Mouse (Mus musculus) B cell, adult (primary cell): ENCODE measurements around the gene Prrxl1. TPM values are rescaled to one million over a fixed set of nuclear protein-coding genes. Genes with fewer than 3 reads are reported as not detected.

Source experiments
- total RNA-seq: library from RNA; stranded (reverse); gene quantifications from 4 replicates; pipeline ENCODE4 v1.2.4, GENCODE M21; 2023; ENCODE audit not compliant: inconsistent age

Gene Prrxl1
- total RNA-seq: not detected in 4 replicates

DNA sequence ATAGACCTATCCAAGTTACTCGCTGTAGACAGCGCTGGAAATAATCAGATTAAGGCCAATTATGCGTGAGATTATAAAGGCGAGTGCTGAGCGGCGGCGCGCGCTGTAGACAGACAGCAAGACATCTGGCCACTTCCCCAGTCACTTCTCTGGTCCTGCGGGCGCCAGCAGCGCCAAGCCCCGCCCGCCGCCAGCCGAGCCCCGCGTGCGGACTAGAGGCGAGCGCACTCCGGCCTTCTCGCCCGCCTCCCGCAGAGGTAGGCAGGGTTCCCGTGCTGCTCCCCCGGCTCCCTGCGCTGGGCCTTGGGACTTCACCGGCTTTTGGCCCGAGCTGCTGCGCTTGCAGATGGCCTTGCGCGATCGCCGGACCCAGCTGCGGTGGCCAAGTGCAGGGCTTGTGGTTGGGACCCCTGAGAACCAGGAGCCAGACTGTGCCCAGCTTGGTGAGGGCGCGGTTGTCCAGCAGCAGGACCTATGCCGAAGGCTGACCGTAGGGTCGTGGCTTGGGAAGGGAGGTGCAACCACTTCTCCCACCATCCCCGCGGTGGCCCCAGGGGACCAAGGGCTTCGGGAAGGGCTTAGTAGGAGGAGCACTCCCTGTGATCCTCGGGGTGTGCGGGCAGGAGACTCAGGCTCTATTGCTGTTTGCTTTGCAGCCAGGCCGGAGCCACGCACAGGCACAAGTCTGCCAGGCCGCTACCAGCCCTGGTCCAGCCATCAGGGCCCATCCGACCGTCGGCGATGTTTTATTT lies at the start of gene Prrxl1:
Prrxl1 (plus strand) TSS at position 118 of the 752 bp plus-strand sequence.

DNA sequence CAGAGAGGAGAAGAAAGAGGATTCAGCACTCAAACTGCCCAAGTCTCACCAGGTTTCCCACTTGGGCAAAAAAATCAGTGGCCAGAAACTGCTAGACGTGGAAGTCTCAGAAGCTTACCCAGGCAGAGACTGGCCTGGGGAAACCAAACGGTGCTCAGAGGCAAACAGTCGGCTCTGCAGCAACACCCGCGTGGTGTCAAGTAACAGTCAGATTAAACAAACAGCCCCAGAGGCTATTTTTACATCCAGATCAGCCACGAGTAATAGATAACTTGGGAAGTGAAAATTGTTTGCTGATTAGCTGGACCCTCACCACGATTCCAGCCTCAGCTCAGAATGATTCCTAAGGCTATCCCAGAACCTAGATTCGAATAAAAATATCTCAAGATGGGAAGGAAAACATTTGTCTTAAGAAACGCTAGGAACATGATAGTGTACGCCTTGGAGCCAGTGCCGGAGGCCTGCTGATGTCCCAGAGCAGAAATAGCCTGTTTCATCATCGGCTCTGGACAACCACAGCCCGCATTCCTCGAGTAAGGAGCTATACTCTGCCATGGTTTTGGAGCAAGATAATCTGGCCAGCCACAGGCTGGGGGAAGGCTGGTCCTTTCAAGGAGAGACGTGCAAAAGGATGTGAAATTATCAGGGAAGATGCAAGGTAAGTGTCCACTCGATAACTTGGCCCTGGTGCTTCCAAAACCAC lies 86.1 kb downstream of the Prrxl1 start, which contains the start of gene 3425401B19Rik:
3425401B19Rik (minus strand) TSS at position 170 of the 703 bp plus-strand sequence.

Other genes with a start within 250 kb of the Prrxl1 start
- not detected in 4 replicates for gene 1700024G13Rik, start 211.0 kb upstream of the Prrxl1 start, total RNA-seq
- not detected in 4 replicates for gene Slc18a3, start 134.6 kb upstream of the Prrxl1 start, total RNA-seq
- gene Chat, start 133.4 kb upstream of the Prrxl1 start, total RNA-seq: not detected in 4 replicates
- 47.7 to 58.3 TPM (median 54.8 TPM) in 4 replicates for gene Ercc6, start 85.9 kb upstream of the Prrxl1 start, total RNA-seq
- 0.32 to 0.72 TPM (median 0.62 TPM) in 4 replicates for gene 3425401B19Rik, start 85.9 kb downstream of the Prrxl1 start, total RNA-seq
- gene Tmem273, start 186.6 kb downstream of the Prrxl1 start, total RNA-seq: 0.57 TPM in 1 of 4 replicates, not detected in the others
- not detected in 4 replicates for gene Fam170b, start 234.6 kb downstream of the Prrxl1 start, total RNA-seq